Mouse (Mus musculus): ENCODE measurements around the gene Ptpn14.

DNA sequence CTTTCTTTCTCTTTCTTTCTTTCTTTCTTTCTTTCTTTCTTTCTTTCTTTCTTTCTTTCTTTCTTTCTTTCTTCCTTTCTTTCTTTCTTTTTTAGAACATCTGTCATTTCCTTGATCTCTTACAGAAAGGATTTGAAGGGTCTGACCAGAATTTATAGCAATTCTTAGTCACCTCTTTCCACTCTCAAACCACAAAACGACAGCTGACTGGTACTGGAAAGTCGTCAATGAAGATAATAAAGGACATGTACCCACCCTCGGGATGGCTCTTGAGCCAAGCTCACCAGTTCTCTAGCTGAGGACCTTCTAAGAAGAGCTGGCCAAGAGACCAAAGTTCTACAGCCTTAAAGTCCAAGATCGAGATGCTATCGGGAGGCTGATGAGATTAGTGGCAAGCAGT, 9.5 kb upstream of the Ptpn14 start:
- no peak for TF ChIP-seq CHD2 (IDR thresholded peaks at IDR 0.05; ENCODE audit: low read depth, low read length)
- TF ChIP-seq ZC3H11A (IDR thresholded peaks at IDR 0.05; ENCODE audit: borderline replicate concordance, low read depth, low read length) = no peak
